Mouse (Mus musculus) c-Kit-positive CD71-positive TER-119-negative erythroid progenitor cells, embryonic 14.5 days (primary cell): ENCODE measurements around the gene Tmem127.
"Not testable (repeated sequence)": the region's sequence is repeated elsewhere in the genome, so short reads cannot be mapped to it uniquely, and the experiment has no call there.

Experiments used
- DNase-seq: peaks from one replicate; pipeline ENCODE4 v3.0.0-alpha.2; 2013; ENCODE audit warnings: low read depth

Gene Tmem127

GRCm38 (mm10) chr2:127247592-127248333, at the start of gene Tmem127, which contains the start of gene Ciao1:
Tmem127 (plus strand) TSS chr2:127247908.
Ciao1 (minus strand) TSS chr2:127247816.
- DNase-seq = peak; percentile 98

GRCm38 (mm10) chr2:127204932-127205331, 42.8 kb upstream of the Tmem127 start:
- peak; percentile 66 for DNase-seq

- DNase-seq = not testable (repeated sequence)
These were observed 41.8 kb upstream of the Tmem127 start for GRCm38 (mm10) chr2:127205936-127206335.

GRCm38 (mm10) chr2:127206916-127207315, 40.8 kb upstream of the Tmem127 start:
- DNase-seq = peak; percentile 19

- peak; percentile 96 for DNase-seq
These were observed 39.9 kb upstream of the Tmem127 start, which contains the start of the genes 1810024B03Rik and Snrnp200 for GRCm38 (mm10) chr2:127207547-127208451. 1810024B03Rik (minus strand) TSS chr2:127208280. Snrnp200 (plus strand) TSS chr2:127208386.

- no peak for DNase-seq
These were observed 39.3 kb upstream of the Tmem127 start for GRCm38 (mm10) chr2:127208452-127208769.

GRCm38 (mm10) chr2:127210701-127211100, 37.0 kb upstream of the Tmem127 start:
- DNase-seq = no peak

GRCm38 (mm10) chr2:127217746-127218145, 30.0 kb upstream of the Tmem127 start:
- DNase-seq = no peak

GRCm38 (mm10) chr2:127225261-127225660, 22.4 kb upstream of the Tmem127 start:
- no peak for DNase-seq

GRCm38 (mm10) chr2:127237897-127238610, 9.7 kb upstream of the Tmem127 start:
- no peak for DNase-seq

- DNase-seq = no peak
These were observed 7.6 kb upstream of the Tmem127 start for GRCm38 (mm10) chr2:127240065-127240464.

GRCm38 (mm10) chr2:127248334-127249004, 761 bp downstream of the Tmem127 start:
- DNase-seq = no peak

- DNase-seq = no peak
These were observed 2.7 kb downstream of the Tmem127 start for GRCm38 (mm10) chr2:127250291-127251008.

- no peak for DNase-seq
These were observed 3.7 kb downstream of the Tmem127 start for GRCm38 (mm10) chr2:127251457-127251856.

GRCm38 (mm10) chr2:127251880-127252527, 4.3 kb downstream of the Tmem127 start:
- no peak for DNase-seq

GRCm38 (mm10) chr2:127252787-127253186, 5.1 kb downstream of the Tmem127 start:
- DNase-seq = no peak

- DNase-seq = no peak
These were observed 7.0 kb downstream of the Tmem127 start for GRCm38 (mm10) chr2:127254604-127255134.

GRCm38 (mm10) chr2:127255294-127255693, 7.6 kb downstream of the Tmem127 start:
- no peak for DNase-seq

- no peak for DNase-seq
These were observed 11.6 kb downstream of the Tmem127 start for GRCm38 (mm10) chr2:127259340-127259739.

- no peak for DNase-seq
These were observed 14.8 kb downstream of the Tmem127 start for GRCm38 (mm10) chr2:127262480-127262879.
